Mouse (Mus musculus): ENCODE measurements around the gene Abhd5. TPM values are rescaled to one million over a fixed set of nuclear protein-coding genes. Genes with fewer than 3 reads are reported as not detected.

The Abhd5 gene
- total and polyA plus RNA-seq, 3 experiments, result 14.2 to 20.2 TPM; not detected in 1

DNA sequence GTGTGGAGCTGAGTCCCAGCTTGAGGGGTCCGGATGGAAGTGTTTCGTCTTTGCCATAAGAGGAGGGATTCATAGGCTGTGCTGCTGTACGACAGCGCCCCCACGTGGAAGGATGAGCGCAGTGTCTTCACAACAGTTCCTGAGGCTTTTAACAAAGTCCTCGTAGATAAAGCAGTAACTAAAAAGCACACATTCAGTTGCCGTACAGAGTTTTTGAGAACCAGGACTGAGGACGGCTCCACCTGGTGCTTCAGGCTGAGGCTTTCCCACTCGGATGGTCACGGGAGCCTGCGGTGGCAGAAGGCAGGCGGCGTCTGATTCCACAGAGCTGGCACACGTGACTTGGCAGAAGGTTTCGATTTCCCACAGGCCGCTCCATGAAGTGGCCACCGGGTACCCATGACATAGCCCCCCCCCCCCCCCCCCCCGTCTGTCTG is 40.8 kb upstream of the Abhd5 start:
- no peaks in the 10 kb centered on the region for H3K9me3 ChIP-seq (replicated peaks; ENCODE audit: insufficient read depth, low read length)

GRCm38 (mm10) chr9:122311051-122311760 is 40.2 kb upstream of the Abhd5 start:
- Histone ChIP-seq H3K36me3 (ENCODE audit: control insufficient read depth in 1 of 2, insufficient read depth in 2 of 2, low read length in 2 of 2) (peaks cover 0 to 13% of the 10 kb centered on the region in 2 experiments; a peak in 2 of 4 replicates), H3K4me3 (ENCODE audit: control insufficient read depth in 1 of 2, insufficient read depth in 1 of 2, low read depth in 2 of 2, low read length in 2 of 2) (peak overlapping the region; percentile 70 to 85)

More for the DNA sequence above, 40.8 kb upstream of the Abhd5 start:
- Histone ChIP-seq H3K9ac (ENCODE audit: control insufficient read depth, low read depth, low read length, poor library complexity, severe bottlenecking) (peak overlapping the region; percentile 82), H3K4me1 (ENCODE audit: control insufficient read depth in 1 of 2, insufficient read depth in 2 of 2, low read length in 2 of 2) (peaks cover 0 to 17% of the 10 kb centered on the region in 2 experiments; a peak in 2 of 4 replicates), H3K27me3 (ENCODE audit: control insufficient read depth in 1 of 2, insufficient read depth in 2 of 2, low read length in 2 of 2) (peaks cover 0 to 2% of the 10 kb centered on the region in 2 experiments; a peak in 3 of 4 replicates), H3K36me3 (ENCODE audit: control insufficient read depth in 1 of 2, insufficient read depth in 2 of 2, low read length in 2 of 2) (peaks cover 0 to 13% of the 10 kb centered on the region in 2 experiments; a peak in 2 of 4 replicates), H3K27ac (ENCODE audit: control insufficient read depth, low read depth, low read length) (no peak overlapping the region), H3K79me2 (ENCODE audit: control insufficient read depth, insufficient read depth, low read length, poor library complexity) (no peaks in the 10 kb centered on the region), H3K4me3 (ENCODE audit: control insufficient read depth in 1 of 2, insufficient read depth in 1 of 2, low read depth in 2 of 2, low read length in 2 of 2) (peak overlapping the region; percentile 70 to 85)
- TF ChIP-seq MAFK (IDR thresholded peaks at IDR 0.05; ENCODE audit: borderline replicate concordance, low read depth, low read length) (no peak), UBTF (IDR thresholded peaks at IDR 0.05; ENCODE audit: borderline replicate concordance, insufficient read depth, low read depth, low read length) (no peak), JUND (IDR thresholded peaks at IDR 0.05; ENCODE audit: low read depth, low read length) (no peak), MYB (IDR thresholded peaks at IDR 0.05; ENCODE audit: low read depth, low read length) (no peak), SMC3 (IDR thresholded peaks at IDR 0.05; ENCODE audit: low read depth, low read length) (peak; percentile 65), TBP (IDR thresholded peaks at IDR 0.05; ENCODE audit: low read depth, low read length) (no peak), MYC (IDR thresholded peaks at IDR 0.05; ENCODE audit: low read depth, low read length) (0 out of 2 replicates have a peak, but pooled peaks have one; percentile 40), ZNF384 (IDR thresholded peaks at IDR 0.05; ENCODE audit: low read depth, low read length) (no peak), MAZ (IDR thresholded peaks at IDR 0.05; ENCODE audit: low read depth, low read length) (no peak), ELF1 (IDR thresholded peaks at IDR 0.05; ENCODE audit: low read depth, low read length) (no peak), ETS1 (IDR thresholded peaks at IDR 0.05; ENCODE audit: low read depth, low read length) (no peak), GABPA (IDR thresholded peaks at IDR 0.05; ENCODE audit: low read depth, low read length) (no peak), BHLHE40 (IDR thresholded peaks at IDR 0.05; ENCODE audit: borderline replicate concordance, low read depth, low read length) (peak; percentile 65; the same call in 1 of the 2 replicates), NELFE (IDR thresholded peaks at IDR 0.05; ENCODE audit: low read depth, low read length) (no peak), POLR2A (IDR thresholded peaks at IDR 0.05; ENCODE audit: control insufficient read depth in 1 of 2, insufficient read depth in 1 of 2, low read depth in 1 of 2, low read length in 2 of 2, poor library complexity in 1 of 2) (no peak), GATA1 (IDR thresholded peaks at IDR 0.05; ENCODE audit: low read depth, low read length) (no peak), SIN3A (IDR thresholded peaks at IDR 0.05; ENCODE audit: low read length) (no peak; the same call in 1 of the 2 replicates), CHD2 (IDR thresholded peaks at IDR 0.05; ENCODE audit: low read length) (no peak), E2F4 (IDR thresholded peaks at IDR 0.05; ENCODE audit: borderline replicate concordance, low read depth, low read length) (no peak), MAX (IDR thresholded peaks at IDR 0.05; ENCODE audit: low read length) (peak; percentile 49), MXI1 (IDR thresholded peaks at IDR 0.05; ENCODE audit: low read depth, low read length) (no peak), RAD21 (IDR thresholded peaks at IDR 0.05; ENCODE audit: low read depth, low read length) (peak; percentile 80), HCFC1 (IDR thresholded peaks at IDR 0.05; ENCODE audit: low read depth, low read length) (no peak), POLR2AphosphoS2 (IDR thresholded peaks at IDR 0.05; ENCODE audit: low read length) (no peak), KAT2A (conservative IDR thresholded peaks at IDR 0.05; ENCODE audit: low read depth, low read length) (no peak), CHD1 (IDR thresholded peaks at IDR 0.05; ENCODE audit: low read depth, low read length) (no peak), USF1 (IDR thresholded peaks at IDR 0.05; ENCODE audit: low read depth, low read length) (peak; percentile 84), CTCF (IDR thresholded peaks at IDR 0.05 in 2 of 3, conservative IDR thresholded peaks at IDR 0.05 in 1 of 3; ENCODE audit: control insufficient read depth in 1 of 3, insufficient read depth in 1 of 3, low read depth in 2 of 3, low read length in 3 of 3, poor library complexity in 1 of 3, severe bottlenecking in 1 of 3) (peak; percentile 89 to 95 (median 95)), TCF12 (IDR thresholded peaks at IDR 0.05; ENCODE audit: low read depth, low read length) (no peak), EP300 (IDR thresholded peaks at IDR 0.05; ENCODE audit: low read depth in 1 of 2, low read length in 2 of 2) (no peak), MEF2A (IDR thresholded peaks at IDR 0.05; ENCODE audit: extremely low read depth, insufficient replicate concordance, low read depth, low read length, poor library complexity, severe bottlenecking) (no peak), RCOR1 (IDR thresholded peaks at IDR 0.05; ENCODE audit: low read depth, low read length) (no peak), ZC3H11A (IDR thresholded peaks at IDR 0.05; ENCODE audit: low read depth, low read length) (peak; percentile 40; the same call in 1 of the 2 replicates), USF2 (IDR thresholded peaks at IDR 0.05; ENCODE audit: borderline replicate concordance in 1 of 2, insufficient read depth in 1 of 2, low read depth in 1 of 2, low read length in 2 of 2) (0 out of 4 replicates have a peak, but pooled peaks of 1 of the 2 experiments have one; percentile 35)
- peak; percentile 89 for DNase-seq (ENCODE audit: low read depth, low spot score)

More at GRCm38 (mm10) chr9:122311051-122311760, 40.2 kb upstream of the Abhd5 start:
- Histone ChIP-seq H3K4me1 (ENCODE audit: control insufficient read depth in 1 of 2, insufficient read depth in 2 of 2, low read length in 2 of 2) (peaks cover 0 to 17% of the 10 kb centered on the region in 2 experiments; a peak in 2 of 4 replicates), H3K27me3 (ENCODE audit: control insufficient read depth in 1 of 2, insufficient read depth in 2 of 2, low read length in 2 of 2) (peaks cover 0 to 2% of the 10 kb centered on the region in 2 experiments; a peak in 3 of 4 replicates), H3K9ac (ENCODE audit: control insufficient read depth, low read depth, low read length, poor library complexity, severe bottlenecking) (peak overlapping the region; percentile 82; the same call in 1 of the 2 replicates), H3K9me3 (replicated peaks; ENCODE audit: insufficient read depth, low read length) (no peaks in the 10 kb centered on the region), H3K79me2 (ENCODE audit: control insufficient read depth, insufficient read depth, low read length, poor library complexity) (no peaks in the 10 kb centered on the region), H3K27ac (ENCODE audit: control insufficient read depth, low read depth, low read length) (no peak overlapping the region)
- peak; percentile 18 for DNase-seq (ENCODE audit: low read depth, low spot score)
- TF ChIP-seq MYB (IDR thresholded peaks at IDR 0.05; ENCODE audit: low read depth, low read length) (no peak), E2F4 (IDR thresholded peaks at IDR 0.05; ENCODE audit: borderline replicate concordance, low read depth, low read length) (no peak), TAL1 (IDR thresholded peaks at IDR 0.05; ENCODE audit: low read length) (no peak), TCF12 (IDR thresholded peaks at IDR 0.05; ENCODE audit: low read depth, low read length) (no peak), CHD2 (IDR thresholded peaks at IDR 0.05; ENCODE audit: low read length) (no peak), MAZ (IDR thresholded peaks at IDR 0.05; ENCODE audit: low read depth, low read length) (no peak), HCFC1 (IDR thresholded peaks at IDR 0.05; ENCODE audit: low read depth, low read length) (no peak)

Data from MEL (cell line).